Mouse (Mus musculus) midbrain, embryonic 14.5 days (tissue): ENCODE measurements around the gene Stau1. TPM values are rescaled to one million over a fixed set of nuclear protein-coding genes. Genes with fewer than 3 reads are reported as not detected.

Experiments
- ATAC-seq: fragments of 200-750 bp; cut with Nextera tagmentation; 2 replicates; pipeline ENCODE4 v1.8.0; 2017; ENCODE audit warnings: moderate number of reproducible peaks, moderate library complexity; ENCODE audit not compliant: low FRiP score, low TSS enrichment
- DNase-seq: peaks from one replicate; pipeline ENCODE4 v3.0.0-alpha.2; 2015
- H3K27ac ChIP-seq: fragments of 300-500 bp; sonication (generic); replicated peaks from 2 replicates; pipeline ENCODE4 v1.5.1; 2014; ENCODE audit warnings: mild to moderate bottlenecking, low read depth, low read length, moderate library complexity
- H3K27me3 ChIP-seq: fragments of 300-500 bp; sonication (generic); 2 replicates; pipeline ENCODE4 v1.6.1; 2014; ENCODE audit warnings: low read length, control low read depth, mixed read lengths; ENCODE audit not compliant: control insufficient read depth, insufficient read depth
- H3K36me3 ChIP-seq: fragments of 300-500 bp; sonication (generic); 2 replicates; pipeline ENCODE4 v1.6.1; 2014; ENCODE audit warnings: low read length, control low read depth; ENCODE audit not compliant: control insufficient read depth, insufficient read depth
- H3K4me1 ChIP-seq: fragments of 300-500 bp; sonication (generic); 2 replicates; pipeline ENCODE4 v1.6.1; 2014; ENCODE audit warnings: mild to moderate bottlenecking, antibody characterized with exemption, low read length, control low read depth; ENCODE audit not compliant: control insufficient read depth, insufficient read depth
- H3K4me2 ChIP-seq: fragments of 300-500 bp; sonication (generic); 2 replicates; pipeline ENCODE4 v1.6.1; 2014; ENCODE audit warnings: mild to moderate bottlenecking, low read length, moderate library complexity
- H3K4me3 ChIP-seq: fragments of 300-500 bp; sonication (generic); replicated peaks from 2 replicates; pipeline ENCODE4 v1.5.1; 2014; ENCODE audit warnings: low read depth, low read length
- H3K9ac ChIP-seq: fragments of 300-500 bp; sonication (generic); replicated peaks from 2 replicates; pipeline ENCODE4 v1.6.1; 2014; ENCODE audit warnings: mild to moderate bottlenecking, low read length, moderate library complexity
- H3K9me3 ChIP-seq: fragments of 300-500 bp; sonication (generic); 2 replicates; pipeline ENCODE4 v1.6.1; 2016; ENCODE audit warnings: low read length, control low read depth, mixed read lengths; ENCODE audit not compliant: control insufficient read depth
- WGBS: fragments of 180-500 bp; shearing (Covaris S2); extraction: QIAGEN DNeasy Blood & Tissue Kit; methylation state at CpG from one replicate; pipeline ENCODE4 v1.1.7; 2014; 5-methylcytosine and 5-hydroxymethylcytosine counted together
- polyA plus RNA-seq: library from polyadenylated mRNA; unstranded; fragments of >200 nt; fragmentation: Nextera tagmentation; extraction: Ambion mirVana; gene quantifications from 2 replicates; pipeline ENCODE4 v1.2.1, GENCODE M21; 2014

The Stau1 gene
- polyA plus RNA-seq, 1 experiment from 2014 or later = 109 TPM

DNA sequence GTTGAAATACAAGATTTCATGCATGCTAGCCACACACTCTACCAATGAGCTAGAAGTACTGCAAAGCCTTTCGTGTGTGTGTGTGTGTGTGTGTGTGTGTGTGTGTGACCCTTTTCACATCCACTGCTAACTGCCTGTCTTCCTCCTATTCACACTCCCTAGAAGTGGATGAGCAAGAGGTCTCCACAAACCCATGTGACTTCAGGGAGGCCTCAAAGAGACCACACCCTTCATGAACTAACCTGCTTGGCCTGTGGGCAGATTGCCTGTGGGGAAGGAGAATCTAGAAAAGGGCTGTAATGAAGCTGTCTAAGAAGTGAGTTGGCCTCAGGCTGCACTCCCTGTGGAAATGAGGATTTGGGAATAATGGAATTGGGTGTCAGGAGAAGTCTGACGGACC, 96.9 kb downstream of the Stau1 start:
- DNase-seq (no peak), ATAC-seq (no peak)
- no peaks in the 10 kb centered on the region for H3K27me3 ChIP-seq
- no peaks in the 10 kb centered on the region for H3K9me3 ChIP-seq
- no peak overlapping the region for H3K27ac ChIP-seq
- H3K4me3 ChIP-seq = no peak overlapping the region
- H3K9ac ChIP-seq = no peak overlapping the region
- WGBS = 83% methylated on average over 2 of the region's 2 CpGs
- no peak overlapping the region for H3K4me2 ChIP-seq
- no peaks in the 10 kb centered on the region for H3K4me1 ChIP-seq
- H3K36me3 ChIP-seq = peaks cover 8% of the 10 kb centered on the region

Other genes with a start within 250 kb of the Stau1 start
- 9.4 and 11.4 TPM in 2 replicates for gene Trp53rkb, start 203.8 kb downstream of the Stau1 start, polyA plus RNA-seq
- gene Arfgef2, start 190.7 kb downstream of the Stau1 start, polyA plus RNA-seq = 4.5 and 6.8 TPM in 2 replicates
- 100 and 128 TPM in 2 replicates for gene Cse1l, start 90.3 kb downstream of the Stau1 start, polyA plus RNA-seq
- gene Ddx27, start 18.9 kb upstream of the Stau1 start, polyA plus RNA-seq = 26.6 and 31.0 TPM in 2 replicates
- 8.9 and 9.3 TPM in 2 replicates for gene Znfx1, start 66.7 kb upstream of the Stau1 start, polyA plus RNA-seq
- gene Kcnb1, start 193.9 kb upstream of the Stau1 start, polyA plus RNA-seq = 3.1 and 5.2 TPM in 2 replicates
- gene Ptgis, start 244.3 kb upstream of the Stau1 start, polyA plus RNA-seq = 2.2 and 5.3 TPM in 2 replicates